Mouse (Mus musculus): Measurements from ENCODE around the gene Gm20828.
"Not testable (repeated sequence)": the region's sequence is repeated elsewhere in the genome, so short reads cannot be mapped to it uniquely, and the experiment has no call there.

The Gm20828 gene

DNA sequence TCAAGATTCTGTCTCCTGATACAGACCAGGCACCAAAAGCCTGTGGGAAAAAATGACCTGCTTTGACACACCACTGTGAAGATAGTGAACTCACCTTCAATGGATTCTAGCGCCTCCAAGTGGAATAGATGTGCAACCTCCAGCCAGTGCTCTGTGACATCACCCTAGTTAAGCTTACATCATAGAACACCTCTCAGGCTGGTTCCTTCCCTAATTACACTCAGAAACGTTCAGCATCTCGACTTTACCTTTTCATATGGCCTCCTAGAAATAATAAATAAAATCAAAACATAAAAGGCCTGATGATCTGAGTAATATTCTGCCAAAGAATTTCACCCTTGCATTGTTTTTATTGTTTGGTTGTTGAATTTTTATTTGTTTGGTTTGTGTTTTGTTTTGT is at the start of gene Gm20828:
Gene Gm20828 (minus strand): TSS at position 101 of the 400 bp plus-strand sequence.
- DNase-seq = not testable (repeated sequence)
